Mouse (Mus musculus): ENCODE data around the gene Abcc3. TPM values are rescaled to one million over a fixed set of nuclear protein-coding genes. Genes with fewer than 3 reads are reported as not detected.
"Not testable (repeated sequence)": the region's sequence is repeated elsewhere in the genome, so short reads cannot be mapped to it uniquely, and the experiment has no call there.

Gene Abcc3
- polyA plus RNA-seq, 1 experiment from 2014 or later = 0.27 TPM

DNA sequence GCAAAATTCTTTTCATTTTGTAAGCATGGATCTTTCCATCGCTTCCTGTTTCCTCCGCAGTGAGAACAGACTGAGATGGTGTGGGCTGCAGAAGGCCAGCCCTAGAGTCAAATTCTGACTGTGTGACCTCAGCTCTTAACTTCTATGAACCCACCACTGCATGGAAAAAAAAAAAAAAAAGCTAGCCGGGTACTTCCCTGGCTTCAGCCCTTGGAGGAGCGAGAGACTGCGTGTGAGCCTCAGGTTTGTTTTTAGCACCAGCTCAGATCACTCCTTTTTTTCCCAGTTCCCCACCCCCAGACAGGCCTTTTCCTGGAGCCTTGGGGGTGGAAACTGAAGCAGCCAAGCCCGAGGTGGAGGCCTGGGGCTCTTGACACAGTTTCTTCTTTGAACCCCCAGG lies 12.6 kb upstream of the Abcc3 start:
- WGBS = 73% methylated on average over 6 of the region's 6 CpGs
- Histone ChIP-seq H3K4me1 (ENCODE audit: control insufficient read depth, insufficient read depth, low read length) (peaks cover 24% of the 10 kb centered on the region), H3K36me3 (ENCODE audit: control insufficient read depth, insufficient read depth, low read length) (0 out of 2 replicates have a peak, but pooled peaks cover 8% of the 10 kb centered on the region), H3K9me3 (replicated peaks; ENCODE audit: control insufficient read depth, low read length) (no peaks in the 10 kb centered on the region), H3K27me3 (replicated peaks; ENCODE audit: control insufficient read depth, insufficient read depth, low read length) (no peaks in the 10 kb centered on the region), H3K9ac (ENCODE audit: low read length) (no peak overlapping the region), H3K4me2 (ENCODE audit: low read length) (no peak overlapping the region), H3K4me3 (ENCODE audit: low read depth, low read length) (no peak overlapping the region), H3K27ac (ENCODE audit: low read depth, low read length) (no peak overlapping the region)
- DNase-seq (ENCODE audit: low spot score) (no peak), ATAC-seq (no peak)

- H3K9me3 ChIP-seq (replicated peaks; ENCODE audit: control insufficient read depth, low read length) = no peaks in the 10 kb centered on the region
- H3K27ac ChIP-seq (ENCODE audit: low read depth, low read length) = no peak overlapping the region
- H3K27me3 ChIP-seq (replicated peaks; ENCODE audit: control insufficient read depth, insufficient read depth, low read length) = no peaks in the 10 kb centered on the region
- DNase-seq (ENCODE audit: low spot score) = peak; percentile 68
- 25% methylated on average over 11 of the region's 11 CpGs for WGBS
- peaks cover 24% of the 10 kb centered on the region for H3K4me1 ChIP-seq (ENCODE audit: control insufficient read depth, insufficient read depth, low read length)
- H3K36me3 ChIP-seq (ENCODE audit: control insufficient read depth, insufficient read depth, low read length) = 0 out of 2 replicates have a peak, but pooled peaks cover 7% of the 10 kb centered on the region
- ATAC-seq = peak; percentile 36; the same call in 1 of the 2 replicates
- H3K4me2 ChIP-seq (ENCODE audit: low read length) = no peak overlapping the region
- H3K4me3 ChIP-seq (ENCODE audit: low read depth, low read length) = no peak overlapping the region
- H3K9ac ChIP-seq (ENCODE audit: low read length) = no peak overlapping the region
Observed at GRCm38 (mm10) chr11:94404641-94405260, 12.0 kb upstream of the Abcc3 start.

DNA sequence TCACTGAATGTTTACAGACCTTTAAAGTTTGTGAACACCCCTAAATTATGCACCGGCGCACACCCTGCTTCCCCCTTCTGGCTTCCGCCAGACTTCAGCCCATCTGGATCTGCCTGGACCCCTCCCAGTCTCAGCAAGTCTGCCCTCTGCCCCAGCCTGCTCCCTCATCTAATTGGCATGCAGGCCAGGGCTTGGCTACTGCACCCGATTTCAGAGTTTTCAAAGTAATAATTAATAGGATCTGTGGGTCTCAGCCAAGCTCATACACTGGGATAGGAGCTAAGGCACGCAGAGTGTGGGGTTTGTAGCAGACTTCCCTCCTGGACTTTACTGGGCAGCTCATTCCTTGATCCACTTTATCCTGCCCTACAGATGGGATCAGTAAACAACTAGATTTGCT lies 11.4 kb upstream of the Abcc3 start:
- Histone ChIP-seq H3K4me1 (ENCODE audit: control insufficient read depth, insufficient read depth, low read length) (peaks cover 24% of the 10 kb centered on the region), H3K4me3 (ENCODE audit: low read depth, low read length) (no peak overlapping the region), H3K9ac (ENCODE audit: low read length) (no peak overlapping the region), H3K4me2 (ENCODE audit: low read length) (no peak overlapping the region), H3K27me3 (replicated peaks; ENCODE audit: control insufficient read depth, insufficient read depth, low read length) (no peaks in the 10 kb centered on the region), H3K27ac (ENCODE audit: low read depth, low read length) (no peak overlapping the region), H3K9me3 (replicated peaks; ENCODE audit: control insufficient read depth, low read length) (no peaks in the 10 kb centered on the region), H3K36me3 (ENCODE audit: control insufficient read depth, insufficient read depth, low read length) (0 out of 2 replicates have a peak, but pooled peaks cover 1% of the 10 kb centered on the region)
- no peak for ATAC-seq
- DNase-seq (ENCODE audit: low spot score) = no peak
- WGBS = 47% methylated on average over 5 of the region's 5 CpGs

DNA sequence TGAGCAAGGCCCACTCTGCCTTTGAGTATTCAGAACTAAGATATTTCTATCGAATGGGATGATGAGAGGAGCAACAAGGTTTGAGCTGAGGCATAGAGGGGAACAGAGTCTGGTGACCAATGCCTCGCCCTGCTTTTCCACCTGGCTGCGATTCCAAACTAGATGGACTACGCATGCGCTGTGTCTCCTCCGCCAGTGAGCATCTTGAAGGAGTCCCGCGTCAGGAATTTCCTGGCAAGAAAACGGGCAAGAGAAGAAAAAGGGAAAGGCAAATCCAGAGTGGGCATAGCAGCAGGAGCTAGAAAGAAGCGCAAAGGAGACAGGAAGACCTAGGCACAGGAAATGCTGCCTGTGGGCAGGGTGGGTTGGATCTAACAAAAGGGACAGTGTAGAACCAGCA lies 11.0 kb upstream of the Abcc3 start:
- no peaks in the 10 kb centered on the region for H3K9me3 ChIP-seq (replicated peaks; ENCODE audit: control insufficient read depth, low read length)
- no peak for DNase-seq (ENCODE audit: low spot score)
- no peak overlapping the region for H3K4me2 ChIP-seq (ENCODE audit: low read length)
- H3K36me3 ChIP-seq (ENCODE audit: control insufficient read depth, insufficient read depth, low read length) = no peaks in the 10 kb centered on the region
- peaks cover 22% of the 10 kb centered on the region for H3K4me1 ChIP-seq (ENCODE audit: control insufficient read depth, insufficient read depth, low read length)
- no peak overlapping the region for H3K4me3 ChIP-seq (ENCODE audit: low read depth, low read length)
- H3K27me3 ChIP-seq (replicated peaks; ENCODE audit: control insufficient read depth, insufficient read depth, low read length) = no peaks in the 10 kb centered on the region
- no peak overlapping the region for H3K9ac ChIP-seq (ENCODE audit: low read length)
- H3K27ac ChIP-seq (ENCODE audit: low read depth, low read length) = no peak overlapping the region
- no peak for ATAC-seq
- WGBS = 86% methylated on average over 10 of the region's 10 CpGs

DNA sequence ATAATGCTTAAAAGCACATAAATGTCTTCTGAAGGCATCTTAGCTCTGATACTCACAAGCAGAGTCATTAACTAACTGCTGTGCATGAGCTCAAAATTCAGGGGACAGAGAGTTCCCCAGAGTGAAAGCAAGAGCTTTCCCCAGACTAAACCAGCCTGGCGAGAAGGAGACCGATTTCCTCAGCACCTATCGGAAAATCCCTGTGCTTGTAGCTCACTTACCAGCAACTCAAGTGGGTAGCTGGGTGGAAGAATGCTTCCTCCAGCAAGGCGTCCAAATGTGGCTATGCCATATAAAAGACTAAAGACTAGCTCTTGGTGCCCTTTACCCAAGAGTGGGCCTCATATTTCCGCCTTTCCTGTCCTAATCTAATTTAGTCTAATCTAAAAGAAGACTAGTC lies 9.9 kb upstream of the Abcc3 start:
- Histone ChIP-seq H3K4me1 (ENCODE audit: control insufficient read depth, insufficient read depth, low read length) (peaks cover 18% of the 10 kb centered on the region), H3K27me3 (replicated peaks; ENCODE audit: control insufficient read depth, insufficient read depth, low read length) (no peaks in the 10 kb centered on the region), H3K4me3 (ENCODE audit: low read depth, low read length) (no peak overlapping the region), H3K4me2 (ENCODE audit: low read length) (no peak overlapping the region), H3K9ac (ENCODE audit: low read length) (no peak overlapping the region), H3K27ac (ENCODE audit: low read depth, low read length) (no peak overlapping the region), H3K36me3 (ENCODE audit: control insufficient read depth, insufficient read depth, low read length) (no peaks in the 10 kb centered on the region), H3K9me3 (replicated peaks; ENCODE audit: control insufficient read depth, low read length) (no peaks in the 10 kb centered on the region)
- 78% methylated on average over 5 of the region's 5 CpGs for WGBS
- ATAC-seq = no peak
- no peak for DNase-seq (ENCODE audit: low spot score)

GRCm38 (mm10) chr11:94402029-94402428 lies 9.2 kb upstream of the Abcc3 start:
- not testable (repeated sequence) for H3K27me3 ChIP-seq (replicated peaks; ENCODE audit: control insufficient read depth, insufficient read depth, low read length); ATAC-seq; H3K9me3 ChIP-seq (replicated peaks; ENCODE audit: control insufficient read depth, low read length); H3K4me3 ChIP-seq (ENCODE audit: low read depth, low read length); H3K9ac ChIP-seq (ENCODE audit: low read length); DNase-seq (ENCODE audit: low spot score); H3K27ac ChIP-seq (ENCODE audit: low read depth, low read length); H3K4me2 ChIP-seq (ENCODE audit: low read length); H3K36me3 ChIP-seq (ENCODE audit: control insufficient read depth, insufficient read depth, low read length)
- peaks cover 12% of the 10 kb centered on the region for H3K4me1 ChIP-seq (ENCODE audit: control insufficient read depth, insufficient read depth, low read length)
- WGBS = 86% methylated on average over 4 of the region's 4 CpGs

GRCm38 (mm10) chr11:94400996-94401395 lies 8.2 kb upstream of the Abcc3 start:
- Histone ChIP-seq H3K4me3 (ENCODE audit: low read depth, low read length) (no peak overlapping the region), H3K4me2 (ENCODE audit: low read length) (no peak overlapping the region), H3K27ac (ENCODE audit: low read depth, low read length) (no peak overlapping the region)

DNA sequence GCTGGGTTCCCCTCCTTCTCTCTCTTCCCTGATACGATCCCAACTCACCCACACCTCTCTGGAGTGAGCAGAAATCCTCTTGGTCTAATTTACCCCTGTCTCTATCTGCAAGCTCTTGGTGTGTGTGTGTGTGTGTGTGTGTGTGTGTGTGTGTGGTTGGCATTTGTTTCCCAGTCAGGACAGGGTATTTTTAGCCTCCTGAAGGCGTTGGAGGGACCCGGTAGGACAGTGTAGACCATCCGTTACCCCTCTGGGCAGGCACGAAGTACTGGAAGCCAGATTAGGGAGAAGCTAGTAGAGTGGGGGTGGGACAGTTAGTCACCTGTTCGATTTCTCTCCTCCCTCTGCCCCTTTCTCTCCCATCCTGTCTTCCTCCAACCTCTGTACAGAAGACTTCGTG lies 1.3 kb upstream of the Abcc3 start:
- Histone ChIP-seq H3K4me2 (ENCODE audit: low read length) (no peak overlapping the region), H3K9me3 (replicated peaks; ENCODE audit: control insufficient read depth, low read length) (no peaks in the 10 kb centered on the region), H3K36me3 (ENCODE audit: control insufficient read depth, insufficient read depth, low read length) (no peaks in the 10 kb centered on the region), H3K9ac (ENCODE audit: low read length) (no peak overlapping the region), H3K27ac (ENCODE audit: low read depth, low read length) (no peak overlapping the region), H3K4me3 (ENCODE audit: low read depth, low read length) (no peak overlapping the region), H3K4me1 (ENCODE audit: control insufficient read depth, insufficient read depth, low read length) (no peaks in the 10 kb centered on the region), H3K27me3 (replicated peaks; ENCODE audit: control insufficient read depth, insufficient read depth, low read length) (no peaks in the 10 kb centered on the region)
- DNase-seq (ENCODE audit: low spot score) = no peak
- 89% methylated on average over 7 of the region's 7 CpGs for WGBS
- ATAC-seq = no peak

More at GRCm38 (mm10) chr11:94400996-94401395, 8.2 kb upstream of the Abcc3 start:
- Histone ChIP-seq H3K9ac (ENCODE audit: low read length) (no peak overlapping the region), H3K27me3 (replicated peaks; ENCODE audit: control insufficient read depth, insufficient read depth, low read length) (no peaks in the 10 kb centered on the region), H3K36me3 (ENCODE audit: control insufficient read depth, insufficient read depth, low read length) (no peaks in the 10 kb centered on the region), H3K4me1 (ENCODE audit: control insufficient read depth, insufficient read depth, low read length) (peaks cover 7% of the 10 kb centered on the region), H3K9me3 (replicated peaks; ENCODE audit: control insufficient read depth, low read length) (no peaks in the 10 kb centered on the region)
- 81% methylated on average over 6 of the region's 6 CpGs for WGBS
- no peak for DNase-seq (ENCODE audit: low spot score)
- ATAC-seq = no peak

DNA sequence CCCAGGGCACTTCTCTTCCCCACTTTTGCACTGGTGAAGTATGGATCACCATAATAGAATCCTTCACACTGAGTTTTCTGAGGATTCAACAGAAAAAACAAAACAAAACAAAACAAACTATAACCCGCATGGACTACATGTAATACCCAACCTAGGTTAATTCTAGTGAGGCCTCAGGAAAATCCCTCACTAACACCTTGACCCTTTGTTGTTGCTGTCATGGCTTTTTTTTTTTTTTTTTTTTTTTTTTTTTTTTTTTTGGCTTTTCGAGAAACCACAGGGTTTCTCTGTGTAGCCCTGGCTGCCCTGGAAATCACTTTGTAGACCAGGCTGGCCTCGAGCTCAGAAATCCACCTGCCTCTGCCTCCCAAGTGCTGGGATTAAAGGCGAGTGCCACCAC lies 693 bp upstream of the Abcc3 start:
- H3K4me2 ChIP-seq (ENCODE audit: low read length); H3K36me3 ChIP-seq (ENCODE audit: control insufficient read depth, insufficient read depth, low read length); H3K9me3 ChIP-seq (replicated peaks; ENCODE audit: control insufficient read depth, low read length); H3K4me3 ChIP-seq (ENCODE audit: low read depth, low read length); H3K9ac ChIP-seq (ENCODE audit: low read length); H3K27me3 ChIP-seq (replicated peaks; ENCODE audit: control insufficient read depth, insufficient read depth, low read length); H3K4me1 ChIP-seq (ENCODE audit: control insufficient read depth, insufficient read depth, low read length); DNase-seq (ENCODE audit: low spot score); H3K27ac ChIP-seq (ENCODE audit: low read depth, low read length); ATAC-seq: not testable (repeated sequence)
- 91% methylated on average over 4 of the region's 4 CpGs for WGBS

Data from forebrain, embryonic 14.5 days (tissue).